8 mouse cellular contexts compared by ENCODE assay signal in genomic region chr11:64979489-64979845, GRCm38 (mm10). TPM values are rescaled to one million over a fixed set of nuclear protein-coding genes. Genes with fewer than 3 reads are reported as not detected.
DNase-seq lines count a peak whose midpoint lies in the region; ATAC-seq lines count a peak whose summit lies in the region.

No protein-coding gene starts in this region.

- H3K9ac ChIP-seq in kidney, embryonic 15.5 days = peak overlapping the region; percentile 74
- H3K9ac ChIP-seq in hindbrain, embryonic 12.5 days = peak overlapping the region; percentile 82
- H3K9ac ChIP-seq in midbrain, embryonic 14.5 days (replicated peaks; ENCODE audit: low read length) = peak overlapping the region; percentile 81

- peaks cover 3% of the 10 kb centered on the region; the same call in 1 of the 2 replicates for H3K27me3 ChIP-seq in kidney, embryonic 15.5 days
- H3K27me3 ChIP-seq in hindbrain, embryonic 12.5 days = no peaks in the 10 kb centered on the region
- H3K27me3 ChIP-seq in midbrain, embryonic 14.5 days (ENCODE audit: control insufficient read depth, insufficient read depth, low read length) = no peaks in the 10 kb centered on the region

- 10% methylated on average over 9 of the region's 9 CpGs for WGBS in kidney, embryonic 15.5 days
- 11% methylated on average over 9 of the region's 9 CpGs for WGBS in hindbrain, embryonic 12.5 days
- 14% methylated on average over 9 of the region's 9 CpGs for WGBS in midbrain, embryonic 14.5 days

- H3K4me1 ChIP-seq in kidney, embryonic 15.5 days = peaks cover 18% of the 10 kb centered on the region
- peaks cover 13% of the 10 kb centered on the region for H3K4me1 ChIP-seq in hindbrain, embryonic 12.5 days
- peaks cover 12% of the 10 kb centered on the region for H3K4me1 ChIP-seq in midbrain, embryonic 14.5 days (ENCODE audit: control insufficient read depth, insufficient read depth, low read length)

- no peaks in the 10 kb centered on the region for H3K9me3 ChIP-seq in kidney, embryonic 15.5 days (replicated peaks)
- H3K9me3 ChIP-seq in hindbrain, embryonic 12.5 days (replicated peaks) = no peaks in the 10 kb centered on the region
- H3K9me3 ChIP-seq in midbrain, embryonic 14.5 days (ENCODE audit: control insufficient read depth, low read length) = no peaks in the 10 kb centered on the region

- no peak for ATAC-seq in kidney, embryonic 15.5 days (replicated peaks; ENCODE audit: low FRiP score)
- no peak for ATAC-seq in hindbrain, embryonic 12.5 days (ENCODE audit: low FRiP score)
- no peak for ATAC-seq in midbrain, embryonic 14.5 days (ENCODE audit: low FRiP score, low TSS enrichment)

- H3K27ac ChIP-seq in kidney, embryonic 15.5 days = no peak overlapping the region
- H3K27ac ChIP-seq in hindbrain, embryonic 12.5 days = no peak overlapping the region
- no peak overlapping the region; the same call in 1 of the 2 replicates for H3K27ac ChIP-seq in midbrain, embryonic 14.5 days (replicated peaks; ENCODE audit: low read depth, low read length)

- H3K36me3 ChIP-seq in kidney, embryonic 15.5 days = peaks cover 39% of the 10 kb centered on the region
- H3K36me3 ChIP-seq in hindbrain, embryonic 12.5 days = peaks cover 29% of the 10 kb centered on the region
- H3K36me3 ChIP-seq in midbrain, embryonic 14.5 days (ENCODE audit: control insufficient read depth, insufficient read depth, low read length) = peaks cover 39% of the 10 kb centered on the region

- H3K4me3 ChIP-seq in kidney, embryonic 15.5 days (replicated peaks) = peak overlapping the region; percentile 87
- H3K4me3 ChIP-seq in hindbrain, embryonic 12.5 days = peak overlapping the region; percentile 85
- peak overlapping the region; percentile 95 for H3K4me3 ChIP-seq in midbrain, embryonic 14.5 days (replicated peaks; ENCODE audit: low read depth, low read length)

- no peak for DNase-seq in kidney, adult 11 months
- DNase-seq in MN1 (ENCODE audit: low spot score) = peak; percentile 10
- DNase-seq in midbrain, embryonic 14.5 days = no peak
- no peak for DNase-seq in gastrocnemius, postnatal 10 days
- DNase-seq in cerebellum, adult 11 months = no peak
- DNase-seq in c-Kit-positive CD71-positive TER-119-positive erythroid progenitor cells, embryonic 14.5 days (ENCODE audit: low spot score) = no peak

- H3K4me2 ChIP-seq in kidney, embryonic 15.5 days = peak overlapping the region; percentile 78
- H3K4me2 ChIP-seq in hindbrain, embryonic 12.5 days (replicated peaks) = peak overlapping the region; percentile 92
- H3K4me2 ChIP-seq in midbrain, embryonic 14.5 days (ENCODE audit: low read length) = peak overlapping the region; percentile 91

RNA-seq across cellular contexts. Expression of gene Elac2, which starts 0.6 kb away (rescaled TPM):
- polyA plus RNA-seq in kidney, embryonic 15.5 days (2015; fragmentation: Nextera tagmentation; extraction: Ambion mirVana) = 30.7 TPM in 2 replicates
- 34.0 and 34.8 TPM in 2 replicates for polyA plus RNA-seq in hindbrain, embryonic 12.5 days (2016; fragmentation: Nextera tagmentation; extraction: Ambion mirVana)
- polyA plus RNA-seq in midbrain, embryonic 14.5 days (2014; fragmentation: Nextera tagmentation; extraction: Ambion mirVana) = 27.9 and 33.2 TPM in 2 replicates
- 10 to 100 TPM; 19.6 to 21.4 TPM for total RNA-seq in gastrocnemius, postnatal 10 days (2021)
